Mouse (Mus musculus) midbrain, postnatal 0 days (tissue): Measurements from ENCODE around the gene Helz2. TPM values are rescaled to one million over a fixed set of nuclear protein-coding genes. Genes with fewer than 3 reads are reported as not detected.

Source experiments
- ATAC-seq: fragments of 200-750 bp; cut with Nextera tagmentation; 2 replicates; pipeline ENCODE4 v1.8.0; 2017; ENCODE audit warnings: moderate number of reproducible peaks, mild to moderate bottlenecking, moderate TSS enrichment, moderate library complexity; ENCODE audit not compliant: low FRiP score
- DNase-seq: peaks from one replicate; pipeline ENCODE4 v3.0.0-alpha.2; 2015; ENCODE audit warnings: low spot score
- H3K27ac ChIP-seq: fragments of 300-500 bp; sonication (generic); 2 replicates; pipeline ENCODE4 v1.5.1; 2014; ENCODE audit warnings: low read depth, mild to moderate bottlenecking, low read length, mixed read lengths
- H3K27me3 ChIP-seq: fragments of 300-500 bp; sonication (generic); 2 replicates; pipeline ENCODE4 v1.6.1; 2014; ENCODE audit warnings: low read length, control low read depth, mixed read lengths; ENCODE audit not compliant: insufficient read depth
- H3K36me3 ChIP-seq: fragments of 300-500 bp; sonication (generic); 2 replicates; pipeline ENCODE4 v1.6.1; 2014; ENCODE audit warnings: low read length, control low read depth, mixed read lengths; ENCODE audit not compliant: insufficient read depth
- H3K4me1 ChIP-seq: fragments of 300-500 bp; sonication (generic); 2 replicates; pipeline ENCODE4 v1.6.1; 2014; ENCODE audit warnings: mild to moderate bottlenecking, control low read depth, antibody characterized with exemption, low read length, mixed read lengths; ENCODE audit not compliant: insufficient read depth
- H3K4me2 ChIP-seq: fragments of 300-500 bp; sonication (generic); 2 replicates; pipeline ENCODE4 v1.6.1; 2014; ENCODE audit warnings: low read depth, mild to moderate bottlenecking, low read length, mixed read lengths; ENCODE audit not compliant: poor library complexity, severe bottlenecking
- H3K4me3 ChIP-seq: fragments of 300-500 bp; sonication (generic); 2 replicates; pipeline ENCODE4 v1.5.1; 2014; ENCODE audit warnings: low read depth, mild to moderate bottlenecking, low read length, moderate library complexity
- H3K9ac ChIP-seq: fragments of 300-500 bp; sonication (generic); replicated peaks from 2 replicates; pipeline ENCODE4 v1.6.1; 2014; ENCODE audit warnings: mild to moderate bottlenecking, low read length, moderate library complexity, mixed read lengths; ENCODE audit not compliant: poor library complexity, severe bottlenecking
- H3K9me3 ChIP-seq: fragments of 300-500 bp; sonication (generic); 2 replicates; pipeline ENCODE4 v1.6.1; 2016; ENCODE audit warnings: low read length, control low read depth
- CTCF ChIP-seq: IDR thresholded peaks from 2 replicates; pipeline ENCODE4 v1.5.1; 2016; ENCODE audit warnings: antibody characterized with exemption, mild to moderate bottlenecking
- WGBS: fragments of 180-500 bp; shearing (Covaris S2); extraction: QIAGEN DNeasy Blood & Tissue Kit; methylation state at CpG from one replicate; pipeline ENCODE4 v1.1.7; 2014; 5-methylcytosine and 5-hydroxymethylcytosine counted together
- polyA plus RNA-seq: library from polyadenylated mRNA; unstranded; fragments of >200 nt; fragmentation: Nextera tagmentation; extraction: Ambion mirVana; gene quantifications from 2 replicates; pipeline ENCODE4 v1.2.1, GENCODE M21; 2015
- total RNA-seq: library from RNA; depleted of rRNA; stranded (reverse); fragments of >200 nt; gene quantifications from 2 replicates; pipeline ENCODE4 v1.2.3, GENCODE M21; 2014; rRNA removed

The Helz2 gene
- total and polyA plus RNA-seq, 2 experiments from 2014 or later, result 0.16 to 3.7 TPM

DNA sequence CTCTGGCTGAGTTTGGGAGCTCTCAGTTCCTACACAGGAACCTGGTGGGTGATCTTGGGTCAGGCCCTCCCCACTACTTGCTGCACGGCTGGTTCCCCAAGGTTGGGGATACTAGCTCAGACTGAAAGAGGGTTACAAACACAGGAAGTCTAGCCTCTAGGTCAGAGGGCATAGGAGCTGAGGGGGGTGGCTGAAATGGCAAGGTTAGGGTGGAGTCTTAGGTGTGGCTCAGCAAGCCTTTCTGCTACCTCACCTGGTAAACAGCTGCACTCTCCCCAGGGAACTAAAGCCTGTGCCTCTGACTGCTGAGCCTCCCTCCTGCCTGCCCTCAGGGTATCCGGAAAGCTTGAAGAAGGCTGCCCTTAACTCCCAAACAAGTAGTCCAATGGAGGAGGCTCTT lies 53.1 kb downstream of the Helz2 start:
- H3K9ac ChIP-seq, result no peak overlapping the region

DNA sequence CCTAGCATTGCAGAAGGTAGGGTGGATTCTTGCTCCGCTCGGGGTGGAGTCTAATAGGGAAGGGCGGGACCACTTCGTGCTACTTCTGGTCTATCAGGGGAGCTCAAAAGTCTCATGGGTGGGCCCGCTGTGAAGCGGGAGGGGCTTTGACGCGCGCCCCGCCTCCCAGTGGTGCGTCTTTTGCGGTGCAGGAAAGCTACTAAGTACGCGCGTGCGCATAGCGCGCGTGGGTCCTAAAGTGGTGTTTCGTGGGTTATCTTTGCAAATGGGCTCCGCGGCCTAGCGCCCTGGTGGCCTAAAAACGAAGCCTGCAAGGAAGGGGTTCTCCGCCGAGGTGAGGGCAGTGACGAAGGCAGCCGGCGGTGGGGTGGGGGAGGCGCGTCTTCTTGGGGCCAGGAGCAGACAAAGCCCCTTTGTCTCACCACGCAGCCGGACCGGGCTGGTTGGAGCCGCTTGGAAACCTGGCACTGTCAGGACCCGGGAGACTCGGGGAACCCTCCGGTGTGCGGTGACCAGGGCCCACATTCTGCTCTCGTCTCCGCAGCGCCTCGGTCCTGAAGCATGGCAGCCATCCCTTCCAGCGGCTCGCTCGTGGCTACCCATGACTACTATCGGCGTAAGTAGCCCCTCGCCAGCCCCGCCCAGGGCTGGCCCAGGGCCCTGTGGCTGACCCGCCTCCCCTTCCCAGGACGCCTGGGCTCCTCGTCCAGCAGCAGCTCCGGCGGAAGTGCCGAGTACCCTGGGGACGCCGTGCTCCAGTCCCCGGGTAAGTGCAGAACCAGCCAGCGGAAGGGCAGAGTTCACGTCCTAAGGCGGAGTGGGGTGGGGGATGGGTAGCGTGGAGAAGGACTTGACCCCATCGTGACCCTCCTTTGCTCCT lies 54.5 kb downstream of the Helz2 start, which contains the start of gene Ppdpf:
Ppdpf (plus strand) TSS at position 127 of the 880 bp plus-strand sequence.
- peaks cover 6% of the 10 kb centered on the region for H3K4me1 ChIP-seq
- peak within 1 kb of the TSS; percentile 96 for H3K27ac ChIP-seq
- H3K9me3 ChIP-seq, result no peaks in the 10 kb centered on the region
- peak within 1 kb of the TSS; percentile 99 for H3K9ac ChIP-seq
- peak; percentile 48 for TF ChIP-seq CTCF
- H3K4me2 ChIP-seq, result peak within 1 kb of the TSS; percentile 67
- peak; percentile 86 for ATAC-seq
- peak; percentile 94 for DNase-seq
- WGBS, result under 1% methylated on average over 64 of the region's 64 CpGs
- H3K27me3 ChIP-seq, result no peaks in the 10 kb centered on the region
- peak within 1 kb of the TSS; percentile 69 for H3K4me3 ChIP-seq
- H3K36me3 ChIP-seq, result 0 out of 2 replicates have a peak, but pooled peaks cover 3% of the 10 kb centered on the region

More for the DNA sequence above, 53.1 kb downstream of the Helz2 start:
- WGBS, result 81% methylated on average over 2 of the region's 2 CpGs
- no peak for ATAC-seq
- H3K4me2 ChIP-seq, result peak overlapping the region; percentile 67
- H3K36me3 ChIP-seq, result 0 out of 2 replicates have a peak, but pooled peaks cover 3% of the 10 kb centered on the region
- H3K27me3 ChIP-seq, result no peaks in the 10 kb centered on the region
- no peak for DNase-seq
- peaks cover 6% of the 10 kb centered on the region for H3K4me1 ChIP-seq
- H3K4me3 ChIP-seq, result 0 out of 2 replicates have a peak overlapping the region, but pooled peaks have one; percentile 8
- no peak overlapping the region for H3K27ac ChIP-seq
- H3K9me3 ChIP-seq, result no peaks in the 10 kb centered on the region
- no peak for TF ChIP-seq CTCF

DNA sequence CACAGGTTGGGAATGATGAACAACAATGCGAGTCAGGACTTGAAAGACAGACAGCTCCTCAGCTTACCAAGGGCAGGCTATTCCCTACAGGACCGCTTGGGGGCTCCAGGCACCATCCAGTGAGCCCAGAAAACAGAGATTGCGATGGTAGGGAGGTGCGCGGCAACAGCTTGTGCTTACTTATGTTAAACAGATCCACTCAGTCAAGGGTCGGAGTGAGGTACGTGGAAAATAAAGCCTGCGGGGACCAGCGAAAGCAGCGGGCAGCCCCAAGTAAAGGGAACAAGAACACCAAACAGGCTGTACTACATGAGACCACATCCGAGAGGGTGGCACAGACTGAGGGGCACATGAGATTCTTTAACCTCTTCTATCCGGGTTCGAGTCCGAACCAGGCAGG lies 55.2 kb downstream of the Helz2 start:
- Histone ChIP-seq H3K4me3 (peak overlapping the region; percentile 69), H3K9ac (peak overlapping the region; percentile 99), H3K4me2 (peak overlapping the region; percentile 67), H3K27ac (peak overlapping the region; percentile 96), H3K36me3 (0 out of 2 replicates have a peak, but pooled peaks cover 3% of the 10 kb centered on the region), H3K9me3 (no peaks in the 10 kb centered on the region), H3K4me1 (peaks cover 6% of the 10 kb centered on the region), H3K27me3 (no peaks in the 10 kb centered on the region)
- ATAC-seq (peak; percentile 85), DNase-seq (peak; percentile 94)
- TF ChIP-seq CTCF, result peak; percentile 98
- WGBS, result 0% methylated on average over 14 of the region's 14 CpGs

DNA sequence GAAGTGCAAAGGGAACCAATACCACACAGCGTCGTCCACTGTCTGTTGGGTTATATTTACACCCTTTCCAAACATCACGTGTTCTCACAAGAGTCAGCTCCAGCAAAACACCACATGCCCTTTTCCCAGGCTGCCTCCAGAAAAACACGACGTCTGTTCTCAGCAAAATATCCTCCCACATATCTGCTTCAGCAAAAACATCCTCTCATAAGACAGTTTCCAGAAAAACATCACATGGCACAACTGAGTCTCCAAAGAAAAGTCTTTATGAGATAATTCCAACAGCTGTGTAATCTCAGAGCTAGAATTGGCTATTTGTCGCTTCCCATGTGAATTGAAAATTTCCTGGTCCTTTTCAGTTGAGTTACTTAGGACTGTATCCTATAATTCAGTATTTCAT lies 60.9 kb downstream of the Helz2 start:
- Histone ChIP-seq H3K4me2 (no peak overlapping the region), H3K9me3 (no peaks in the 10 kb centered on the region), H3K9ac (no peak overlapping the region), H3K36me3 (no peaks in the 10 kb centered on the region), H3K4me1 (no peaks in the 10 kb centered on the region), H3K27me3 (no peaks in the 10 kb centered on the region), H3K27ac (no peak overlapping the region), H3K4me3 (no peak overlapping the region)
- 83% methylated on average over 6 of the region's 6 CpGs for WGBS
- DNase-seq (no peak), ATAC-seq (no peak)
- no peak for TF ChIP-seq CTCF

DNA sequence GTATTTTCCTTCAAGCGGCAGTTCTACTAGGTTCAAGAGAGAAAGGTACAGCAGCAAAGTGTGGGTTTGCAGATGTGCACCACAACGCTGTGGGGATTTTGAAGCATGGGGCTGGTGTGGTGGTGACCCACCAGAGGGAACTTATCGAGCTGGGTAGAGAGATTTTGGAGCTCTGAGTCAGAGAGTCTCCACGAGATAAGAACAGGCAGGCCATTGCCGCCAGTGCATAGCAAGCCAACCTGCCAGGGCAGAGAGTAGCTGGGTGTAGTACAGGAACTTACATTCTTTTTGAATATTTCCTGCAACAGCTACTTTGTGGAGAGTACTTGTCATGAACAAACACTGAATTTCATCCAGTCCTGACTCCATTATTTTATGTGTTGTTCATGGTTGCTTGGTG lies 63.4 kb downstream of the Helz2 start:
- H3K9ac ChIP-seq, result no peak overlapping the region
- no peak overlapping the region for H3K27ac ChIP-seq
- H3K27me3 ChIP-seq, result no peaks in the 10 kb centered on the region
- no peaks in the 10 kb centered on the region for H3K4me1 ChIP-seq
- ATAC-seq, result no peak
- no peaks in the 10 kb centered on the region for H3K9me3 ChIP-seq
- WGBS, result 88% methylated on average over 5 of the region's 5 CpGs
- no peak overlapping the region for H3K4me2 ChIP-seq
- no peak for DNase-seq
- no peak overlapping the region for H3K4me3 ChIP-seq
- TF ChIP-seq CTCF, result no peak
- H3K36me3 ChIP-seq, result no peaks in the 10 kb centered on the region

DNA sequence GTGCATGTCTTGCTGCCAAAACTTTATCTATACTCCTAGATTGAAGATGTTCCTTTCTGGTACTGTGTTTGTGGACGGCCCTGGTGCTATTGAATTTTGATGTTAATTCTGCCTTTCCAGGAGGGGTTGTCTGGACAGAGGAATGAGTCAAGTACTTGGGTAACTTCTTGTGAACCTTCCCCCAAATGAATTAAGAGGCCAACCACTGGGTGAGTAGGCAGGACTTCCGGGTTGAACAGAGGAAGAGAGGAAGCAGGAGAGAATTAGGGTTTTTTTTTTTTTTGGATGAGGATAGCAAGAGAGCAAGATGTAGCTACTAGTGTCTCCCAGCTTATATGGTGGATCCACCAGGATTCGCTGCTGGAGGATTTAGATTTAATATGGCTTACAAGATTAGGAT lies 63.8 kb downstream of the Helz2 start:
- H3K27ac ChIP-seq, result no peak overlapping the region
- WGBS, result 77% methylated on average over 3 of the region's 3 CpGs
- no peaks in the 10 kb centered on the region for H3K4me1 ChIP-seq
- no peaks in the 10 kb centered on the region for H3K36me3 ChIP-seq
- TF ChIP-seq CTCF, result no peak
- ATAC-seq (no peak), DNase-seq (no peak)
- H3K9ac ChIP-seq, result no peak overlapping the region
- H3K27me3 ChIP-seq, result no peaks in the 10 kb centered on the region
- no peak overlapping the region for H3K4me2 ChIP-seq
- no peak overlapping the region for H3K4me3 ChIP-seq
- H3K9me3 ChIP-seq, result no peaks in the 10 kb centered on the region

Other genes starting within 250 kb of the Helz2 start
- gene Chrna4, start 198.5 kb downstream of the Helz2 start, total RNA-seq, result 53.9 and 58.7 TPM in 2 replicates
- 43.6 and 47.8 TPM in 2 replicates for gene Chrna4, start 198.5 kb downstream of the Helz2 start, polyA plus RNA-seq
- gene Kcnq2, start 106.7 kb downstream of the Helz2 start, total RNA-seq, result 134 and 162 TPM in 2 replicates
- gene Kcnq2, start 106.7 kb downstream of the Helz2 start, polyA plus RNA-seq, result 33.8 and 40.6 TPM in 2 replicates
- gene Eef1a2, start 85.0 kb downstream of the Helz2 start, total RNA-seq, result 321 and 367 TPM in 2 replicates
- 23.1 and 23.3 TPM in 2 replicates for gene Eef1a2, start 85.0 kb downstream of the Helz2 start, polyA plus RNA-seq
- 268 and 323 TPM in 2 replicates for gene Ppdpf, start 54.8 kb downstream of the Helz2 start, total RNA-seq
- gene Ppdpf, start 54.8 kb downstream of the Helz2 start, polyA plus RNA-seq, result 365 and 367 TPM in 2 replicates
- gene Ptk6, start 39.2 kb downstream of the Helz2 start, total RNA-seq, result 0.09 TPM in 1 of 2 replicates, not detected in the other
- gene Ptk6, start 39.2 kb downstream of the Helz2 start, polyA plus RNA-seq, result not detected in 2 replicates
- 0.11 TPM in 1 of 2 replicates, not detected in the other for gene Srms, start 28.8 kb downstream of the Helz2 start, total RNA-seq
- 0.10 and 0.21 TPM in 2 replicates for gene Srms, start 28.8 kb downstream of the Helz2 start, polyA plus RNA-seq
- gene Fndc11, start 22.0 kb downstream of the Helz2 start, total RNA-seq, result 0.55 TPM in 1 of 2 replicates, not detected in the other
- 0.26 and 0.48 TPM in 2 replicates for gene Fndc11, start 22.0 kb downstream of the Helz2 start, polyA plus RNA-seq
- gene Gmeb2, start 46.0 kb upstream of the Helz2 start, total RNA-seq, result 16.0 and 17.4 TPM in 2 replicates
- gene Gmeb2, start 46.0 kb upstream of the Helz2 start, polyA plus RNA-seq, result 8.6 and 9.2 TPM in 2 replicates
- 1,320 and 1,471 TPM in 2 replicates for gene Stmn3, start 72.5 kb upstream of the Helz2 start, total RNA-seq
- gene Stmn3, start 72.5 kb upstream of the Helz2 start, polyA plus RNA-seq, result 1,883 and 2,098 TPM in 2 replicates
- gene Rtel1, start 77.7 kb upstream of the Helz2 start, total RNA-seq, result 46.6 and 59.4 TPM in 2 replicates
- gene Rtel1, start 77.7 kb upstream of the Helz2 start, polyA plus RNA-seq, result 26.5 and 27.4 TPM in 2 replicates
- 79.2 and 102 TPM in 2 replicates for gene Zgpat, start 122.9 kb upstream of the Helz2 start, total RNA-seq
- gene Zgpat, start 122.9 kb upstream of the Helz2 start, polyA plus RNA-seq, result 44.3 and 48.8 TPM in 2 replicates
- 25.4 and 27.2 TPM in 2 replicates for gene Arfrp1, start 123.4 kb upstream of the Helz2 start, total RNA-seq
- 72.1 and 77.1 TPM in 2 replicates for gene Arfrp1, start 123.4 kb upstream of the Helz2 start, polyA plus RNA-seq
- 36.4 and 44.8 TPM in 2 replicates for gene Lime1, start 138.1 kb upstream of the Helz2 start, total RNA-seq
- gene Lime1, start 138.1 kb upstream of the Helz2 start, polyA plus RNA-seq, result 30.3 and 32.4 TPM in 2 replicates
- 25.8 and 29.8 TPM in 2 replicates for gene Zbtb46, start 217.4 kb upstream of the Helz2 start, total RNA-seq
- 16.7 and 18.4 TPM in 2 replicates for gene Zbtb46, start 217.4 kb upstream of the Helz2 start, polyA plus RNA-seq